Mouse (Mus musculus) bone marrow, adult 2 months (tissue): ENCODE data around the gene Fbxl13.

ENCODE experiments used
- CTCF ChIP-seq: fragments of 200-500 bp; IDR thresholded peaks from 2 replicates; pipeline ENCODE4 v1.5.1; 2011; ENCODE audit warnings: low read length, control low read depth; ENCODE audit not compliant: control insufficient read depth, insufficient read depth
- POLR2A ChIP-seq: fragments of 200-500 bp; IDR thresholded peaks from 2 replicates; pipeline ENCODE4 v1.6.1; 2011; ENCODE audit warnings: low read depth, mild to moderate bottlenecking, control low read depth, low read length, borderline replicate concordance; ENCODE audit not compliant: control insufficient read depth

DNA sequence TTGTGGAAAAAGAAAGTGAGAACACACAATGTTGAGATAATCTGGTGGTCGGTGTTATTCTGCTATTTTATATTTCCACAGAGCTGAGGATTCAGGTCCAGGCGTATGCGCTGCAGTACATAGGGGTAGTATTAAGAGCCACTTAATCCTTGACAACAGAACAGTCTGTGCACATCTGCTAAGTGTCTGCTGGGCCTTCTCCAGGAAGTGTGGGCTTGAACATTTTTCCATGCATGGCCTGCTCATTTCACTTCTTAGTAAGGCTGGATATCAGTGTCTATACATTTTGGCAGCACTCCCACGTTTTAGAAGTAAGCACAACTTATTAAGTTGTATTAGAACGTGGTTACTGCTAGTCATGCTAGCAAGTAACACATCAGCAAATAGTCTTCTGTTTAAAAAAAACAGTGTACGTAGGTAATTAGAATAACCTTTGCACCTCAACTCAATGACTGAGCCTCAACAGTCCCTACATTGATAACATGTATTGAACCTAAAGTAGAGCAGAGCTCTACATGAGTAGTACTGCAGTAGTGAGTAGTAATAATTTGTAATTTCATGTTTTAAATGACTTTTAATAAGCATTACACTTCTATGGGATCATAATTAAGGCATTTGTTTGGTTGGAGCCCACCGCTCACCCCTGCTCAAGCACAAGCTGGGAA is 205.9 kb downstream of the Fbxl13 start:
- TF ChIP-seq POLR2A (no peak), CTCF (no peak)
